Mouse (Mus musculus) small intestine, adult 2 months (tissue): Measurements from ENCODE around the gene Sertad4. TPM values are rescaled to one million over a fixed set of nuclear protein-coding genes. Genes with fewer than 3 reads are reported as not detected.

ENCODE experiments used
- H3K27ac ChIP-seq: fragments of 200-500 bp; 2 replicates; pipeline ENCODE4 v1.5.1; 2012; ENCODE audit warnings: low read depth, low read length, control low read depth, inconsistent platforms; ENCODE audit not compliant: insufficient read depth
- H3K27me3 ChIP-seq: fragments of 200-500 bp; 2 replicates; pipeline ENCODE4 v1.6.1; 2012; ENCODE audit warnings: mild to moderate bottlenecking, moderate library complexity, low read length, inconsistent platforms; ENCODE audit not compliant: control insufficient read depth, insufficient read depth
- H3K36me3 ChIP-seq: fragments of 200-500 bp; 2 replicates; pipeline ENCODE4 v1.6.1; 2012; ENCODE audit warnings: mild to moderate bottlenecking, low read length, control low read depth, inconsistent platforms; ENCODE audit not compliant: control insufficient read depth, insufficient read depth
- H3K4me1 ChIP-seq: fragments of 200-500 bp; 2 replicates; pipeline ENCODE4 v1.6.1; 2012; ENCODE audit warnings: low read length, inconsistent platforms, mixed read lengths; ENCODE audit not compliant: control insufficient read depth, insufficient read depth, insufficient read length
- H3K4me3 ChIP-seq: fragments of 200-500 bp; 2 replicates; pipeline ENCODE4 v1.5.1; 2012; ENCODE audit warnings: low read depth, mild to moderate bottlenecking, control low read depth, inconsistent platforms, low read length, moderate library complexity
- CTCF ChIP-seq: fragments of 200-500 bp; IDR thresholded peaks from 2 replicates; pipeline ENCODE4 v1.5.1; 2012; ENCODE audit warnings: low read depth, mild to moderate bottlenecking, control low read depth, inconsistent platforms, low read length, moderate library complexity, mixed read lengths; ENCODE audit not compliant: insufficient replicate concordance, insufficient read length; ENCODE audit errors: extremely low read depth
- POLR2A ChIP-seq: fragments of 200-500 bp; IDR thresholded peaks from 2 replicates; pipeline ENCODE4 v1.6.1; 2012; ENCODE audit warnings: low read depth, mild to moderate bottlenecking, control low read depth, inconsistent platforms, low read length, moderate library complexity
- WGBS: fragments of 180-500 bp; shearing (Covaris S2); methylation state at CpG from one replicate; pipeline ENCODE4 v1.1.7; 2018; 5-methylcytosine and 5-hydroxymethylcytosine counted together
- polyA plus RNA-seq: library from polyadenylated mRNA; depleted of rRNA; stranded (reverse); fragments of >200 nt; gene quantifications from 2 replicates; pipeline ENCODE4 v1.2.3, GENCODE M21; 2012; rRNA removed

The Sertad4 gene
- polyA plus RNA-seq: 0.79 and 0.98 TPM in 2 replicates

- Histone ChIP-seq H3K4me1 (no peaks in the 10 kb centered on the region), H3K36me3 (no peaks in the 10 kb centered on the region), H3K27ac (peak within 1 kb of the TSS; percentile 30; the same call in 1 of the 2 replicates), H3K4me3 (peak within 1 kb of the TSS; percentile 73), H3K27me3 (peaks cover 23% of the 10 kb centered on the region)
- WGBS: under 1% methylated on average over 75 of the region's 75 CpGs
- TF ChIP-seq CTCF: no peak
- no peak for TF ChIP-seq POLR2A
These were observed at the start of gene Sertad4 for GRCm38 (mm10) chr1:192855474-192856230. Sertad4 (minus strand) TSS chr1:192855756.

GRCm38 (mm10) chr1:192901516-192901915, 46.0 kb upstream of the Sertad4 start:
- TF ChIP-seq CTCF: no peak
- no peak for TF ChIP-seq POLR2A
- 75% methylated on average over 2 of the region's 2 CpGs for WGBS
- no peak overlapping the region for H3K4me3 ChIP-seq
- H3K36me3 ChIP-seq: no peaks in the 10 kb centered on the region
- no peak overlapping the region for H3K27ac ChIP-seq
- H3K4me1 ChIP-seq: no peaks in the 10 kb centered on the region
- H3K27me3 ChIP-seq: no peaks in the 10 kb centered on the region

GRCm38 (mm10) chr1:192900913-192901312, 45.4 kb upstream of the Sertad4 start:
- no peaks in the 10 kb centered on the region for H3K4me1 ChIP-seq
- H3K4me3 ChIP-seq: no peak overlapping the region
- H3K27ac ChIP-seq: no peak overlapping the region
- TF ChIP-seq POLR2A (no peak), CTCF (no peak)
- no peaks in the 10 kb centered on the region for H3K36me3 ChIP-seq
- H3K27me3 ChIP-seq: no peaks in the 10 kb centered on the region
- WGBS: 17% methylated on average over 3 of the region's 3 CpGs

GRCm38 (mm10) chr1:192898742-192899141, 43.2 kb upstream of the Sertad4 start:
- TF ChIP-seq CTCF (no peak), POLR2A (no peak)
- 32% methylated on average over 2 of the region's 2 CpGs for WGBS

GRCm38 (mm10) chr1:192897218-192897617, 41.7 kb upstream of the Sertad4 start:
- no peak overlapping the region for H3K4me3 ChIP-seq
- H3K27ac ChIP-seq: no peak overlapping the region
- no peaks in the 10 kb centered on the region for H3K4me1 ChIP-seq
- H3K27me3 ChIP-seq: no peaks in the 10 kb centered on the region
- TF ChIP-seq CTCF (no peak), POLR2A (no peak)
- no peaks in the 10 kb centered on the region for H3K36me3 ChIP-seq
- whole genome bisulfite sequencing: 57% methylated on average over 10 of the region's 10 CpGs

More at GRCm38 (mm10) chr1:192898742-192899141, 43.2 kb upstream of the Sertad4 start:
- no peaks in the 10 kb centered on the region for H3K36me3 ChIP-seq
- H3K27me3 ChIP-seq: no peaks in the 10 kb centered on the region
- no peak overlapping the region for H3K4me3 ChIP-seq
- no peak overlapping the region for H3K27ac ChIP-seq
- H3K4me1 ChIP-seq: no peaks in the 10 kb centered on the region

GRCm38 (mm10) chr1:192896076-192896475, 40.5 kb upstream of the Sertad4 start:
- H3K4me1 ChIP-seq: no peaks in the 10 kb centered on the region
- no peaks in the 10 kb centered on the region for H3K36me3 ChIP-seq
- no peak for TF ChIP-seq CTCF
- TF ChIP-seq POLR2A: no peak
- H3K4me3 ChIP-seq: no peak overlapping the region
- 88% methylated on average over 3 of the region's 3 CpGs for WGBS
- no peaks in the 10 kb centered on the region for H3K27me3 ChIP-seq
- H3K27ac ChIP-seq: no peak overlapping the region

- Histone ChIP-seq H3K36me3 (no peaks in the 10 kb centered on the region), H3K4me1 (no peaks in the 10 kb centered on the region), H3K27me3 (no peaks in the 10 kb centered on the region), H3K27ac (no peak overlapping the region), H3K4me3 (no peak overlapping the region)
- 65% methylated on average over 3 of the region's 3 CpGs for WGBS
- TF ChIP-seq POLR2A (no peak), CTCF (no peak)
These were observed 35.2 kb upstream of the Sertad4 start for GRCm38 (mm10) chr1:192890716-192891115.
